Mouse (Mus musculus): ENCODE measurements around the gene Gm14226.
"Not testable (repeated sequence)": the region's sequence is repeated elsewhere in the genome, so short reads cannot be mapped to it uniquely, and the experiment has no call there.

Gm14226 gene

DNA sequence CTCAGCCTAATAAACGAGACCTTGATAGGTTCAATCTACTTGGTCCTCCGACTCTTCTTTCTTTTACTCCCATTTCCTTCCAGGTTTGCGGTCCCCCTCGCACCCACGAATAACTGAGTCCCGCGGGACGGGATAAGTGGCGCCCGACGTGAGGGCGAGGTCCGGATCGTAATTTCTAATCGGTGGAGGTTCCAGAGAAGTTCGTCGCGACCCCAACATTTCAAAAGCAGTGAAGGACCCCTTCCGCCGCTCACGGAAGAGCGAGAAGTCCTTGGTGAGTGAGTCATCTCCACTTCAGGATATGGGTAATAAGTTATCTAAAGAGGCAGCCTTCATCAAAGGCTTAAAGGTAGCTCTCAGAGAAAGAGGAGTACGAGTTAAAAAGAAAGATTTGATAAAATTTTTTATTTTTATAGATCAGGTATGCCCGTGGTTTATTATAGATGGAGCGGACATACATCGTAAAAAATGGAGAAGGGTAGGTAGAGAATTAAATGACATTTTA is at the start of gene Gm14226:
Gm14226 (plus strand) TSS at position 16 of the 505 bp plus-strand sequence.
- not testable (repeated sequence) for DNase-seq

DNA sequence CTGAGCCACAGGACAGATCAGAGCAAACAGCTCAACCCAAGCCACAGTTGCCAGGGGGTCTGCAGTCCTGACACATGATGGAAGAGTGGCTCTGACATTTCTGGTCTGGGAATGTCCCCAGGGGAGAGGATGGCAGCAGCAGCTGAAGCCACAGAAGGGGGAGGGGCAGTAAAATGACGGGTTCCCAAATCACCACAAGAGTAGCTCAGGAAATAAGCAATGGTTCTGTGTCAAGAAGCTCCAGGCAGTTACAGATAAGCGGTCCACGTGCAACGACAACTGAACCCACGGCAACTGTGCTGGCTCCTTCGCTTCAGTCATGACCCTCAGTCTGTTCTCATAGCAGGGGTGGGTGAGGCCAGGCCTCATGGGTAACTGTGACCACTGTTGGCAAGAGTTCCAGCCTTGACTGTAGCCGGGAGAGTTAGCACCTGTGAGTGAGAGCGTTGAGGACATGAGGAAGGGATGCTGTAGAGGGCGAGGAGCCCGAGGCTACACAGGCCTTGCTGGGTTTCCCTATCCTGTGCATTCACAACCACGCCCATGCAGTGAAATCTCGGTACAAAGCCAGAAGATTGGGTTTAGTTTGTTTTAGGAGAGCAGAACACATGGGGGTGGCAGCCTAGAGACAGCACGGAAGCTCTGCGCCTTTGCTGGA is 48.2 kb upstream of the Gm14226 start:
- DNase-seq = not testable (repeated sequence)

- no peak for DNase-seq
Measured at GRCm38 (mm10) chr2:154971919-154972692, 46.0 kb upstream of the Gm14226 start.

DNA sequence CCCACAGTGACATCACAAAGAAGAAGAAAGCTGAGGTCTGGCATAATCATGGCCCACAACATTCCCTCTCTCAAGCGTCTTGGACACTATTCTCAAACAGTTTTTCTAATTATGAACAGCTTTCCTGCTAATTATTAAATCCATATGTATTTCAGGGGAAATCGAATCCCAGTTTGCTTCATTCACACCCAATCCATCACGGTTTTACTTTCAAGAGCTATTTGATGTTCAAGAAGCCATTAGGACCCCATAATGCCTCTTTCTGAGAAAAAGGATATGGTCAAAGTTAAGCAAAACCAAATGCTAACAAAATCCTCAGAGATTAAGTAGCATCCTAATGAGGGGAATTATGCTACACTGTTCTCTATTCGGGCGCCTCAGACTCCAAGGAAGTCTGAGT is 45.1 kb upstream of the Gm14226 start:
- DNase-seq = no peak

- DNase-seq = no peak
Measured at GRCm38 (mm10) chr2:154986609-154987008, 31.5 kb upstream of the Gm14226 start.

DNA sequence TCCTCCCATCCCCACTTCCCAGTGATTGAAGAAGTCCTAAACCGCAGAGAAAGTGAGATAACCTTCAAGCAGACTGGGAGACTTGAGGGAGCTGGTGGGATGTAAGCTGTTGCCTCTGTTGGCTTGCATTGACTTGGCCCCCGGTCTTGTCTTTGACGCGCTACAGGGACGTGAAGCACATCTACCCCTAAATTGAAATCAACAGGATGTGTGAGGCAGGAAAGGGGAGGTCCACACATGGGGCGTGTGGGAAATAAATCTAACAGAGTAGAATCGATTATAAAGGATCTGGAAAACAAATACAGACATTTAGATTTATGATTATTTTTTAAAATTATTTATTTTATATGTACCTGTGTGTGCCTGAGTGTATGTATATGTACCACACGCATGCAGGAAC is 26.7 kb upstream of the Gm14226 start:
- DNase-seq = no peak

DNA sequence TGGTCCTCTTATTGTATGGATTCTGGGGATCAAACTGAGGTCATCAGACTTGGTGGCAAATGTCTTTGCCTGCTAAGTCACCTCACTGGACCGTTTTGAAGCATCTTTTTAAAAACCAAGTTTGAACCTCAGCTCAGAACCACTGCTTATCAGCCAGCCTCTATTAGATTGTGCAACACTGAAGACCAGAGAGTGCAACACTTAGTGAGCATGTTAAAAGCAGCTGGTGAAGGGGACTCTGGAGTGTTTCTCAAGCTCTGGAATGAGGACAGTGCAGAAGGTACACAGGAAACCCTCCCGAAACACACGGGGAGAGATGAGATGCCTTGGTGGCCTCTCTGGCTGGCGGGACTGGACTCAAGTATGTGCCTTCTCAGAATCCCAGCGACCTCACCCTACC is 26.0 kb upstream of the Gm14226 start:
- no peak for DNase-seq

GRCm38 (mm10) chr2:155005491-155005890 is 12.6 kb upstream of the Gm14226 start:
- no peak for DNase-seq

- no peak for DNase-seq
Measured at GRCm38 (mm10) chr2:155011086-155011656, 6.9 kb upstream of the Gm14226 start.

DNA sequence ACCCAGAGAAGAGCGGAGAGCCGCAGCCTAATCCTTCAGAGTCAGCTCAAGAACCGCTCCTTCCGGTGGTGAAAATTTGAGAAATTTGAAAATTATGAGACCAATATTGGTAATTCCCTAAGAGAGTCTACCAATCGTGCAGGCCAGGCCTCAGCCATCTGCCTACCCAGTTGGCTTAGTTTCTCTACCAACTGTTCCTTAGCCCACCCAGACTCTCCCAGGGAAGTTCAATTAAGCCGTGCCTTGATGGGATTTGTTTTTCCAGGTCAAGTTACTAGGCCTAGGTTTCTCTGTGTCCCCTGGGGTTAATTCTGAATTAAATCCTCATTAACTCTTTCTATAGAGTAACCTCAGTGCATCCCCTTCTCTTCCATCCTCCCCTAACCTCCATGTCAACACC is 5.1 kb upstream of the Gm14226 start:
- DNase-seq = no peak

DNA sequence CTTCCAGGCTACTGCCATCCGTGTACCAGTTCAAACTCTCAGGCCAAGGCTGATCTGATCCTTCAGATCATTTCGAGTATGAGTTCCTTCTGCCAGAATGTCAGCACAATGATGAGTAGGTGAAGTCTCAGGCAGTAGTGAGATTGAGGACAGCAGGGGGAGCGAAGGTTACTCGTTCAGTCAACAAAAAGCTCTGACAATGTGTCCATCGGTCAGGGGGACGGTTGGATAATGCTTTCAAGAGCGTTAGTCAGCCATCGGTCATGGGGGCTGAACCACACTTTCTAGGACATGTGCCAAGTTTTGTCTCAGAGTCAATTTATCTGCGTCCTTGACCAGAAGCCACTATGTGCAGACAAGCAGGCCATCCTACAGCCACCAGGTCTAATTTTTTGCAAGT is 1.3 kb upstream of the Gm14226 start:
- not testable (repeated sequence) for DNase-seq

- peak; percentile 66 to 76 for DNase-seq
Measured at GRCm38 (mm10) chr2:155018762-155019641, 936 bp downstream of the Gm14226 start.

DNA sequence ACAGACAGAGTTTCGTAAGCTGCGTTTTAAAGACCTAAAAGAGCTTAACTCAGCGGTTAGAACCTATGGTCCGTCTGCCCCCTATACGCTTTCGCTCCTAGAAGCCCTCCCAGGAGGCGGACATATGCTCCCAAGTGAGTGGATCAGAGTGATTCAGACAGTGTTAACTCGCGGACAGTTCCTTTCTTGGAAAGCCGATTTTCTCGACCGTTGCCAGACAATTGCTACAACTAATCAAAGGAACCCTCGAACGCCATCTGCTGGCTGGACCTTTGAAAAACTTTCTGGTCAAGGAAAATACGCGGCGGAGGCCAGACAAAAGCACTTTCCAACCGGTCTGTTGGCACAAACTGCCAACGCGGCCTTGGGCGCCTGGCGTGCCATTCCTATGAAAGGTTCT is 1.6 kb downstream of the Gm14226 start:
- DNase-seq = peak; percentile 88 to 97

DNA sequence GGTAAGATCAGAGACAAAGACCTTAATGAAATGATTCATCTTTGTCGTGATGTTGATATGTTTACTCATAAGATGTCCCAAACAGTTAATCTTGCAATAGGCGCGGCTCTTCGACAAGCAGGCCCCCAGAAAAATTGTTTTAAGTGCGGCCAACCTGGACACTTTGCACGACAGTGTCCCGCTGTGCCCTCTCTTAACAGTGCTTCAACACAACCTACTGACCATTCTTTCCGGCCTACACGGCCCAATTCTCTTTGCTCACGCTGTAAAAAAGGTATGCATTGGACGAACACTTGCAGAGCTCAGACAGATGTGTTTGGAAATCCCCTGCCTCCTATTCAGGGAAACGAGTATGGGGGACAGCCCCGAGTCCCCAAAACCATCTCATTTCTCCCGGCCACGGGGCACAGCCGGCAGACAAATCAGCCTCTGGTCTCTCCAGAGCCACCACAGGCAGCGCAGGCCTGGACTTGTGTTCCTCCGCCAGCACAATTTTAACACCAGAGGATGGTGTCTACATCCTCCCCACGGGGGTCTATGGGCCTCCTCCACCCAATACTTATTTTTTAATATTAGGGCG is 2.3 kb downstream of the Gm14226 start:
- DNase-seq = not testable (repeated sequence)

GRCm38 (mm10) chr2:155030831-155031230 is 12.8 kb downstream of the Gm14226 start:
- no peak for DNase-seq

- DNase-seq = no peak
Measured at GRCm38 (mm10) chr2:155032938-155033710, 15.1 kb downstream of the Gm14226 start.

DNA sequence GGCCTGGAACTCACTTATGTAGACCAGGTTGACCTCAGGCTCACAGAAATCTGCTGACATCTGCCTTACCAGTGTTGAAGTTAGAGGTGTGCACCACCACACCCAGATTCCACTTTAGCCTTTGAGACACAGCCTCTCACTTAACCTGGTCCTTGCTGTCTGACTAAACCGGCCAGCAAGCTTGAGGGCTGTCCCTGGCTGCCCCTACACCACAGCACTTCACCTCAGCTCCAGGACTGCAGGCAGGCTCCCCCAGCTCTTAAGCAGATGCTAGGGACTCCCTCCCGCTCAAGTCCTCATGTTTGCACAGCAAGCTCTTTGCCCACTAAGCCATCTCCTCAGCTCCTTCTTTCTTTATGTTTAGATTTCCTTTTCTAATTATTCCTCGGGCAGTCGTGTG is 21.9 kb downstream of the Gm14226 start:
- no peak for DNase-seq

GRCm38 (mm10) chr2:155044542-155044941 is 26.5 kb downstream of the Gm14226 start:
- no peak for DNase-seq

DNA sequence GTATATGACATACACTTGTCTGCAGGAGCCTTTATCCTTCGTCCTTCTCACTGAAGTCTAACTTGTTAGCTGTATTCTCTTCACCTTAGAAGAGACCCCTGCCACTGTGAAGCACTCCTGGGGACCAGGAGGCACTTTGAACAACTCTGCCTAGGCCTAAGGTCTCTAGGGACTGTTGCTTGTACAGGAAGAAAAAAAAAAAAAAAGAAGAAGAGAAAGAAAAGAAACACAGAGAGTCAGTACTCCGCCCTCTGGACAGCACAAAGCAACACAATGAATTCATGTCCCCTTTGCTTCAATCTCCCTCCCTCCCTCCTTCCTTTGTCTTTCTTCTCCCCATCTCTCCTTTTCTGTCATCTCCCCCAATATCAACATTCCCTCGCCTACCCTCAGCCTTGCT is 27.0 kb downstream of the Gm14226 start:
- no peak for DNase-seq

- no peak for DNase-seq
Measured at GRCm38 (mm10) chr2:155046803-155047202, 28.7 kb downstream of the Gm14226 start.

DNA sequence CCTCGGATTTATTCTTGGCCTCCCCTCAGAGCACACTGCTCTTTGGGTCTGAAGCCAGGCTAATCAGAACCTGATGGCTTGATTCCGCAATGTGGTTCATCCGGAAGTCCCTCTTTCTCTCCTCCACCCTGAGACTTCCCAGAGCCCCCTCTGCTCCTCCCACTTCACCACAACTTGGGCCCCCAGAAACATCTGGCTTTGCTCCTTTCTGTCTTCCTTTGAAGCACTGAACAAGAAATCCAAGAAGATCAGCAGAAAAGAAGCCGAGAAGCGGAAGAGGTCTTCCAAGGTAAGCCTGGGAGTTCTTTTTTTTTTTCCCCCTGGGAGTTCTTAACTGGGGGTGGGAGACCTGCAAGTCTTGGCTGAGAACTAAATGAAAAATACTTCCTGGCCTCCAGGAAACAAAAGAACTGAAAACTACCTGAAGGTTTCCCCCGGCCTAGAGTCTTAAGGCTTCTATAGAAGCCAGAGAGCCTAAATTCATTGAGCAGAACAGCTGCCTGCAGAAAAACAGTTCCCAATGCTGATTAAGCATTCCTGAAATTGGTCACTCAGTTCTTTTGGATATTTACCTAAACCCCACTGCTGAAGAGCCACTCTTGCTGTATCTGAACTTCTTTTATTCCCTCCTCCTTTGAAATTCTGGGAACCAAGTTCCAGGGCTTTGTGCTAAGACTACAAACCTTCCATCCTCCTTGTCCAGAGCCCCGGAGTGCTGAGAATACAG is 29.5 kb downstream of the Gm14226 start:
- DNase-seq = no peak

Measured in kidney, postnatal 25 days (tissue).